Mouse (Mus musculus): Measurements from ENCODE around the gene Dusp18.
"Not testable (repeated sequence)": the region's sequence is repeated elsewhere in the genome, so short reads cannot be mapped to it uniquely, and the experiment has no call there.

Gene Dusp18

GRCm38 (mm10) chr11:3893970-3894369 lies 1.1 kb upstream of the Dusp18 start:
- DNase-seq (ENCODE audit: low spot score): no peak

GRCm38 (mm10) chr11:3895458-3895857 lies 418 bp downstream of the Dusp18 start:
- no peak for DNase-seq (ENCODE audit: low spot score)

- no peak for DNase-seq (ENCODE audit: low spot score)
Observed at GRCm38 (mm10) chr11:3895933-3896332, 893 bp downstream of the Dusp18 start.

GRCm38 (mm10) chr11:3900296-3900695 lies 5.3 kb downstream of the Dusp18 start:
- DNase-seq (ENCODE audit: low spot score): no peak

GRCm38 (mm10) chr11:3902516-3902915 lies 7.5 kb downstream of the Dusp18 start:
- DNase-seq (ENCODE audit: low spot score): no peak

GRCm38 (mm10) chr11:3903046-3903445 lies 8.0 kb downstream of the Dusp18 start:
- DNase-seq (ENCODE audit: low spot score): no peak

- no peak for DNase-seq (ENCODE audit: low spot score)
Observed at GRCm38 (mm10) chr11:3904673-3905072, 9.6 kb downstream of the Dusp18 start.

GRCm38 (mm10) chr11:3905446-3905845 lies 10.4 kb downstream of the Dusp18 start:
- DNase-seq (ENCODE audit: low spot score): no peak

GRCm38 (mm10) chr11:3909236-3909635 lies 14.2 kb downstream of the Dusp18 start:
- no peak for DNase-seq (ENCODE audit: low spot score)

- no peak for DNase-seq (ENCODE audit: low spot score)
Observed at GRCm38 (mm10) chr11:3910513-3911310, 15.7 kb downstream of the Dusp18 start.

GRCm38 (mm10) chr11:3911440-3911839 lies 16.4 kb downstream of the Dusp18 start:
- DNase-seq (ENCODE audit: low spot score): not testable (repeated sequence)

- DNase-seq (ENCODE audit: low spot score): no peak
Observed at GRCm38 (mm10) chr11:3912100-3912874, 17.2 kb downstream of the Dusp18 start.

- no peak for DNase-seq (ENCODE audit: low spot score)
Observed at GRCm38 (mm10) chr11:3912875-3913271, 17.8 kb downstream of the Dusp18 start.

GRCm38 (mm10) chr11:3913316-3914108 lies 18.5 kb downstream of the Dusp18 start:
- peak; percentile 75 for DNase-seq (ENCODE audit: low spot score)

- peak; percentile 68 for DNase-seq (ENCODE audit: low spot score)
Observed at GRCm38 (mm10) chr11:3914109-3914840, 19.2 kb downstream of the Dusp18 start, which contains the start of gene Slc35e4. Slc35e4 (minus strand) TSS chr11:3914664.

GRCm38 (mm10) chr11:3918738-3919137 lies 23.7 kb downstream of the Dusp18 start:
- DNase-seq (ENCODE audit: low spot score): peak; percentile 24

GRCm38 (mm10) chr11:3920476-3920875 lies 25.4 kb downstream of the Dusp18 start:
- DNase-seq (ENCODE audit: low spot score): no peak

GRCm38 (mm10) chr11:3921281-3921850 lies 26.3 kb downstream of the Dusp18 start:
- peak; percentile 42 for DNase-seq (ENCODE audit: low spot score)

- DNase-seq (ENCODE audit: low spot score): no peak
Observed at GRCm38 (mm10) chr11:3922115-3922514, 27.1 kb downstream of the Dusp18 start.

GRCm38 (mm10) chr11:3922731-3923130 lies 27.7 kb downstream of the Dusp18 start:
- DNase-seq (ENCODE audit: low spot score): no peak

GRCm38 (mm10) chr11:3925916-3926315 lies 30.9 kb downstream of the Dusp18 start:
- no peak for DNase-seq (ENCODE audit: low spot score)
